Comparison of ENCODE assay signal across 14 mouse cellular contexts in genomic region chr1:55736762-55737288, GRCm38 (mm10).
DNase-seq lines count a peak whose midpoint lies in the region; ATAC-seq and TF ChIP-seq lines count a peak whose summit lies in the region.
"Had no signal": no experiment of that assay in that cellular context is flagged by ENCODE, and none has a peak within 500 bp of the region (broad histone marks: within the 10 kb centered on the region; RNA-seq: fewer than 3 reads in every experiment).

No protein-coding gene starts in this region.

- peaks cover 7% of the 10 kb centered on the region; the same call in 1 of the 2 replicates for H3K27me3 ChIP-seq in hindbrain, embryonic 12.5 days
- H3K27me3 ChIP-seq in hindbrain, embryonic 14.5 days (ENCODE audit: control insufficient read depth, insufficient read depth, low read length) = no peaks in the 10 kb centered on the region
- no peaks in the 10 kb centered on the region for H3K27me3 ChIP-seq in kidney, postnatal 0 days (ENCODE audit: insufficient read depth, low read length)
- H3K27me3 ChIP-seq in stomach, embryonic 16.5 days (ENCODE audit: control insufficient read depth, insufficient read depth, low read length) = no peaks in the 10 kb centered on the region
- H3K27me3 ChIP-seq in stomach, postnatal 0 days (ENCODE audit: control insufficient read depth, insufficient read depth, low read length) = no peaks in the 10 kb centered on the region
- H3K27me3 ChIP-seq: embryonic facial prominence, embryonic 13.5 days; forebrain, embryonic 15.5 days; hindbrain, embryonic 15.5 days; Patski had no signal

- H3K4me1 ChIP-seq in hindbrain, embryonic 12.5 days = no peaks in the 10 kb centered on the region
- H3K4me1 ChIP-seq in hindbrain, embryonic 14.5 days (replicated peaks; ENCODE audit: control insufficient read depth, insufficient read depth, low read length) = no peaks in the 10 kb centered on the region
- peaks cover 8% of the 10 kb centered on the region; the same call in 1 of the 2 replicates for H3K4me1 ChIP-seq in kidney, postnatal 0 days (replicated peaks; ENCODE audit: insufficient read depth, low read length)
- H3K4me1 ChIP-seq in stomach, embryonic 16.5 days (ENCODE audit: control insufficient read depth, insufficient read depth, low read length) = no peaks in the 10 kb centered on the region
- H3K4me1 ChIP-seq in stomach, postnatal 0 days (replicated peaks; ENCODE audit: control insufficient read depth, insufficient read depth) = no peaks in the 10 kb centered on the region
- H3K4me1 ChIP-seq: heart, embryonic 15.5 days; hindbrain, embryonic 15.5 days had no signal

- no peak overlapping the region for H3K4me3 ChIP-seq in hindbrain, embryonic 12.5 days
- no peak overlapping the region for H3K4me3 ChIP-seq in hindbrain, embryonic 14.5 days (replicated peaks; ENCODE audit: low read length)
- no peak overlapping the region for H3K4me3 ChIP-seq in kidney, postnatal 0 days (replicated peaks; ENCODE audit: low read depth, low read length)
- H3K4me3 ChIP-seq in stomach, embryonic 16.5 days (replicated peaks; ENCODE audit: low read length) = no peak overlapping the region
- H3K4me3 ChIP-seq in stomach, postnatal 0 days (ENCODE audit: low read depth, low read length) = no peak overlapping the region
- H3K4me3 ChIP-seq: embryonic facial prominence, embryonic 13.5 days; forebrain, embryonic 15.5 days; heart, adult 2 months; heart, embryonic 15.5 days; hindbrain, embryonic 15.5 days had no signal

- ATAC-seq in hindbrain, embryonic 12.5 days (ENCODE audit: low FRiP score) = peak; percentile 16; the same call in 1 of the 2 replicates
- no peak for ATAC-seq in hindbrain, embryonic 14.5 days (ENCODE audit: low FRiP score)
- no peak for ATAC-seq in kidney, postnatal 0 days (replicated peaks; ENCODE audit: low FRiP score, low read depth)
- ATAC-seq in stomach, embryonic 16.5 days (ENCODE audit: insufficient read depth, low FRiP score) = peak; percentile 62; the same call in 1 of the 2 replicates
- ATAC-seq in stomach, postnatal 0 days (ENCODE audit: low FRiP score, low TSS enrichment) = no peak
- ATAC-seq: Patski had no signal

- H3K9ac ChIP-seq in hindbrain, embryonic 12.5 days = no peak overlapping the region
- H3K9ac ChIP-seq in hindbrain, embryonic 14.5 days = no peak overlapping the region
- H3K9ac ChIP-seq in kidney, postnatal 0 days (ENCODE audit: low read depth, low read length) = no peak overlapping the region
- no peak overlapping the region for H3K9ac ChIP-seq in stomach, embryonic 16.5 days (ENCODE audit: low read length)
- no peak overlapping the region for H3K9ac ChIP-seq in stomach, postnatal 0 days (ENCODE audit: low read length)
- H3K9ac ChIP-seq: embryonic facial prominence, embryonic 13.5 days; forebrain, embryonic 15.5 days; heart, embryonic 15.5 days; hindbrain, embryonic 15.5 days had no signal

- no peak overlapping the region for H3K4me2 ChIP-seq in hindbrain, embryonic 12.5 days (replicated peaks)
- no peak overlapping the region for H3K4me2 ChIP-seq in hindbrain, embryonic 14.5 days (replicated peaks)
- H3K4me2 ChIP-seq in kidney, postnatal 0 days (ENCODE audit: low read length) = no peak overlapping the region
- no peak overlapping the region for H3K4me2 ChIP-seq in stomach, embryonic 16.5 days (ENCODE audit: low read depth, low read length)
- H3K4me2 ChIP-seq in stomach, postnatal 0 days (replicated peaks; ENCODE audit: low read depth) = no peak overlapping the region
- H3K4me2 ChIP-seq: embryonic facial prominence, embryonic 13.5 days; forebrain, embryonic 15.5 days; heart, embryonic 11.5 days; heart, embryonic 15.5 days; hindbrain, embryonic 15.5 days had no signal

- no peak overlapping the region for H3K27ac ChIP-seq in hindbrain, embryonic 12.5 days
- H3K27ac ChIP-seq in hindbrain, embryonic 14.5 days = no peak overlapping the region
- no peak overlapping the region for H3K27ac ChIP-seq in kidney, postnatal 0 days
- no peak overlapping the region for H3K27ac ChIP-seq in stomach, embryonic 16.5 days (ENCODE audit: low read length)
- H3K27ac ChIP-seq in stomach, postnatal 0 days (replicated peaks) = no peak overlapping the region
- H3K27ac ChIP-seq: embryonic facial prominence, embryonic 13.5 days; forebrain, embryonic 15.5 days; heart, adult 2 months; heart, embryonic 15.5 days; hindbrain, embryonic 15.5 days had no signal

- H3K36me3 ChIP-seq in hindbrain, embryonic 12.5 days = no peaks in the 10 kb centered on the region
- no peaks in the 10 kb centered on the region for H3K36me3 ChIP-seq in hindbrain, embryonic 14.5 days (replicated peaks; ENCODE audit: control insufficient read depth, insufficient read depth)
- no peaks in the 10 kb centered on the region for H3K36me3 ChIP-seq in kidney, postnatal 0 days (ENCODE audit: insufficient read depth, low read length)
- H3K36me3 ChIP-seq in stomach, embryonic 16.5 days (ENCODE audit: control insufficient read depth, insufficient read depth, low read length) = no peaks in the 10 kb centered on the region
- H3K36me3 ChIP-seq in stomach, postnatal 0 days (ENCODE audit: control insufficient read depth, insufficient read depth, low read length) = no peaks in the 10 kb centered on the region
- H3K36me3 ChIP-seq: embryonic facial prominence, embryonic 13.5 days; forebrain, embryonic 15.5 days; heart, embryonic 15.5 days; hindbrain, embryonic 15.5 days had no signal

- DNase-seq in hindbrain, embryonic 14.5 days (ENCODE audit: low spot score) = no peak
- peak; percentile 27 for DNase-seq in kidney, postnatal 0 days (ENCODE audit: low spot score)
- DNase-seq in kidney, postnatal 36 days = no peak
- DNase-seq in stomach, postnatal 0 days (ENCODE audit: low spot score) = no peak
- no peak for DNase-seq in embryo, embryonic 10 days (ENCODE audit: low spot score)

- H3K9me3 ChIP-seq in hindbrain, embryonic 12.5 days (replicated peaks) = no peaks in the 10 kb centered on the region
- no peaks in the 10 kb centered on the region for H3K9me3 ChIP-seq in hindbrain, embryonic 14.5 days (ENCODE audit: control insufficient read depth, low read length)
- no peaks in the 10 kb centered on the region for H3K9me3 ChIP-seq in kidney, postnatal 0 days (replicated peaks; ENCODE audit: low read length)
- H3K9me3 ChIP-seq in stomach, embryonic 16.5 days (replicated peaks; ENCODE audit: control insufficient read depth, low read length) = no peaks in the 10 kb centered on the region
- H3K9me3 ChIP-seq in stomach, postnatal 0 days (ENCODE audit: control insufficient read depth, low read length) = no peaks in the 10 kb centered on the region
- H3K9me3 ChIP-seq: embryonic facial prominence, embryonic 13.5 days; forebrain, embryonic 15.5 days; heart, embryonic 15.5 days; hindbrain, embryonic 15.5 days had no signal

- no peak for TF ChIP-seq EP300 in stomach, postnatal 0 days (optimal IDR thresholded peaks at IDR 0.05)

- TF ChIP-seq CTCF in kidney, postnatal 0 days (IDR thresholded peaks at IDR 0.05; ENCODE audit: low read depth) = no peak
- TF ChIP-seq CTCF in stomach, postnatal 0 days (IDR thresholded peaks at IDR 0.05; ENCODE audit: low read depth) = no peak

- WGBS in hindbrain, embryonic 12.5 days = 65% methylated on average over 5 of the region's 5 CpGs
- 66% methylated on average over 5 of the region's 5 CpGs for WGBS in hindbrain, embryonic 14.5 days
- 41% methylated on average over 5 of the region's 5 CpGs for WGBS in kidney, postnatal 0 days
- 50% methylated on average over 5 of the region's 5 CpGs for WGBS in stomach, embryonic 16.5 days
- 49% methylated on average over 5 of the region's 5 CpGs for WGBS in stomach, postnatal 0 days

Comparison
In these comparisons a context has a peak if more than half of its experiments do, and no peak if none do; other contexts are left out.
1. ATAC-seq: peak in hindbrain, embryonic 12.5 days (single experiment) and stomach, embryonic 16.5 days (single experiment); none in hindbrain, embryonic 14.5 days (single experiment), kidney, postnatal 0 days (single experiment) and stomach, postnatal 0 days (single experiment).